Mouse (Mus musculus): ENCODE data around the gene Dnajc17. TPM values are rescaled to one million over a fixed set of nuclear protein-coding genes. Genes with fewer than 3 reads are reported as not detected.
A peak's percentile ranks its signal among the peaks of the same experiment; 100 is the strongest.

Dnajc17 gene
- polyA plus RNA-seq (2021): 18.6 TPM

GRCm38 (mm10) chr2:119208344-119209175 is at the start of gene Dnajc17, which contains the start of gene Zfyve19:
Dnajc17 (minus strand) TSS chr2:119208795.
Zfyve19 (plus strand) TSS chr2:119208617.
- peak; percentile 92 for ATAC-seq
- POLR2A ChIA-PET: interaction anchor here (1.1 kb wide), 1 partner anchor 10 kb away, joined by 4 read pairs; no protein-coding TSS in a partner anchor
- no peak for TF ChIP-seq CTCF (IDR thresholded peaks at IDR 0.05)
- DNase-seq (ENCODE audit: low read depth, low spot score): peak; percentile 83
- H3K27me3 ChIP-seq: no peaks in the 10 kb centered on the region
- in situ Hi-C loops (cut with MboI; ENCODE audit: low pct_unique_long_range_greater_than_20kb): loop anchor here (10.0 kb wide), 1 partner anchor 76 kb away; the partner anchor contains the start of gene Vps18
- CTCF ChIA-PET: interaction anchor here (1.2 kb wide), 1 partner anchor 15 kb away, joined by 3 read pairs; no protein-coding TSS in a partner anchor

DNA sequence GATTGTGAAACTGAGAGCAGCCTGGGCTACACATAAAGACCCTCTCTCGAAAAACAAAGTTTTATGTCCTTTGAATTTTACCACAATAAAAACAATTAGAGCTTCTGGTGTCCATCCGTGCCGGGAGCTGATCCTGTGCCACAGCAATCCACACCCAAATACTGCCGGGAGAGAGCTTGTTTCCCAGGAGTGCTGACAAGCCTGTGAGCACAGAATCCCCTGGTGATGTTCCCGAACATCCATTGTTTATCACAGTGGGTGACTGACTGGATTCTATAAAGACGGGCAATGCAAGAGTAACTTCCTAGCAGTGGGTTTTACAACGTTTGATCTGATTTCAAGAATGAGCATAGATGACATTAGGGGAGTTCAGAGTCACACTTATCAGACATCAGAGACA is 46.4 kb upstream of the Dnajc17 start:
- ATAC-seq: no peak

GRCm38 (mm10) chr2:119250826-119251478 is 42.4 kb upstream of the Dnajc17 start:
- DNase-seq (ENCODE audit: low read depth, low spot score): no peak
- in situ Hi-C loops (cut with MboI; ENCODE audit: low pct_unique_long_range_greater_than_20kb): loop anchor here (5.0 kb wide), 1 partner anchor 36 kb away; the partner anchor contains the start of gene Vps18
- TF ChIP-seq CTCF (IDR thresholded peaks at IDR 0.05): peak; percentile 96
- no peaks in the 10 kb centered on the region for H3K27me3 ChIP-seq
- no peak for ATAC-seq
- CTCF ChIA-PET: interaction anchor here (1.0 to 8.5 kb wide), 6 partner anchors 13 to 64 kb away, joined by 4 to 82 read pairs (median 8); partner anchors contain the start of gene Vps18
- POLR2A ChIA-PET: interaction anchor here (1.0 kb wide), 2 partner anchors 9 to 37 kb away, joined by 3 to 4 read pairs; no protein-coding TSS in a partner anchor

More for the DNA sequence above, 46.4 kb upstream of the Dnajc17 start:
- ChIA-PET POLR2A (no interaction called here), CTCF (interaction anchor here (8.5 kb wide), 1 partner anchor 34 kb away, joined by 82 read pairs; the partner anchor contains the start of gene Vps18)
- in situ Hi-C loops (cut with MboI; ENCODE audit: low pct_unique_long_range_greater_than_20kb): loop anchor here (5.0 kb wide), 1 partner anchor 32 kb away; the partner anchor contains the start of gene Vps18
- H3K27me3 ChIP-seq: no peaks in the 10 kb centered on the region
- no peak for DNase-seq (ENCODE audit: low read depth, low spot score)
- no peak for TF ChIP-seq CTCF (IDR thresholded peaks at IDR 0.05)

DNA sequence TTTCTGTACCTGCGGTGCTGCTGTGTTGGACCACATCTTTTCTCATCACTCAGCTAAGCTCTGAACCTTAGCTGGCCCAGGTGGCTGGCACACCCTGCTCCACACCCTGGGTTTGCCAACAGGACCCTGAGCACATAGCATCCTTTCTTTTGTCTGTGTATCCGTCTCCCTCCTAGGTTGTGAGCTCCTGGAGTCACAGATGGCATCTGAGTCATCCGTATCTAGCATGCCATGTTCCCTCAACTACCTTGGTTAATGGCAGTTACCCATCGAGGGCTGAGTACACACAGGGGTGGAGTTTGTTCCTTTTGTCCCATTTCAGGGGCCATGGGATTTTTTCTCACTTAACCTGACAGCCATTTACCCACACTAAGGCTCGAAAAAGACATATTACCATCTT is 41.8 kb upstream of the Dnajc17 start:
- CTCF ChIA-PET: interaction anchor here (1.2 to 8.5 kb wide), 5 partner anchors 19 to 50 kb away, joined by 4 to 82 read pairs (median 8); partner anchors contain the start of gene Vps18
- POLR2A ChIA-PET: interaction anchor here (0.6 to 1.2 kb wide), 2 partner anchors 37 to 1062 kb away, joined by 3 to 7 read pairs; no protein-coding TSS in a partner anchor
- H3K27me3 ChIP-seq: no peaks in the 10 kb centered on the region
- ATAC-seq (no peak), DNase-seq (ENCODE audit: low read depth, low spot score) (no peak)
- in situ Hi-C loops (cut with MboI; ENCODE audit: low pct_unique_long_range_greater_than_20kb): loop anchor here (5.0 kb wide), 1 partner anchor 37 kb away; the partner anchor contains the start of gene Vps18
- no peak for TF ChIP-seq CTCF (IDR thresholded peaks at IDR 0.05)

GRCm38 (mm10) chr2:119249592-119250061 is 41.0 kb upstream of the Dnajc17 start:
- no peaks in the 10 kb centered on the region for H3K27me3 ChIP-seq
- DNase-seq (ENCODE audit: low read depth, low spot score): no peak
- ChIA-PET POLR2A (interaction anchor here (0.6 to 1.2 kb wide), 2 partner anchors 38 to 1061 kb away, joined by 3 to 7 read pairs; no protein-coding TSS in a partner anchor), CTCF (interaction anchor here (1.2 to 8.5 kb wide), 3 partner anchors 35 to 47 kb away, joined by 5 to 82 read pairs (median 8); partner anchors contain the start of gene Vps18)
- in situ Hi-C loops (cut with MboI; ENCODE audit: low pct_unique_long_range_greater_than_20kb): loop anchor here (5.0 kb wide), 1 partner anchor 38 kb away; the partner anchor contains the start of gene Vps18
- no peak for ATAC-seq
- no peak for TF ChIP-seq CTCF (IDR thresholded peaks at IDR 0.05)

- ChIA-PET CTCF (no interaction called here), POLR2A (no interaction called here)
- no peak for TF ChIP-seq CTCF (IDR thresholded peaks at IDR 0.05)
- H3K27me3 ChIP-seq: no peaks in the 10 kb centered on the region
- in situ Hi-C loops (cut with MboI; ENCODE audit: low pct_unique_long_range_greater_than_20kb): no loop called here
- no peak for ATAC-seq
- DNase-seq (ENCODE audit: low read depth, low spot score): no peak
These were observed 39.3 kb upstream of the Dnajc17 start for GRCm38 (mm10) chr2:119247904-119248303.

- ChIA-PET POLR2A (no interaction called here), CTCF (interaction anchor here (2.2 kb wide), 1 partner anchor 43 kb away, joined by 10 read pairs; the partner anchor contains the start of gene Vps18)
- in situ Hi-C loops (cut with MboI; ENCODE audit: low pct_unique_long_range_greater_than_20kb): no loop called here
- DNase-seq (ENCODE audit: low read depth, low spot score) (no peak), ATAC-seq (no peak)
- no peaks in the 10 kb centered on the region for H3K27me3 ChIP-seq
- TF ChIP-seq CTCF (IDR thresholded peaks at IDR 0.05): no peak
These were observed 36.7 kb upstream of the Dnajc17 start for GRCm38 (mm10) chr2:119245246-119245645.

GRCm38 (mm10) chr2:119242548-119242947 is 34.0 kb upstream of the Dnajc17 start:
- ATAC-seq (no peak), DNase-seq (ENCODE audit: low read depth, low spot score) (no peak)
- CTCF ChIA-PET: interaction anchor here (1.2 kb wide), 1 partner anchor 46 kb away, joined by 4 read pairs; the partner anchor contains the start of gene Vps18
- POLR2A ChIA-PET: interaction anchor here (0.7 to 1.6 kb wide), 2 partner anchors 9 kb away, joined by 3 read pairs; no protein-coding TSS in a partner anchor
- TF ChIP-seq CTCF (IDR thresholded peaks at IDR 0.05): no peak
- in situ Hi-C loops (cut with MboI; ENCODE audit: low pct_unique_long_range_greater_than_20kb): no loop called here
- no peaks in the 10 kb centered on the region for H3K27me3 ChIP-seq

GRCm38 (mm10) chr2:119240819-119241186 is 32.2 kb upstream of the Dnajc17 start:
- H3K27me3 ChIP-seq: no peaks in the 10 kb centered on the region
- DNase-seq (ENCODE audit: low read depth, low spot score) (no peak), ATAC-seq (no peak)
- ChIA-PET POLR2A (no interaction called here), CTCF (no interaction called here)
- in situ Hi-C loops (cut with MboI; ENCODE audit: low pct_unique_long_range_greater_than_20kb): no loop called here
- TF ChIP-seq CTCF (IDR thresholded peaks at IDR 0.05): no peak
